Mouse (Mus musculus) CH12.LX (cell line): ENCODE results near the gene Nr5a2. TPM values are rescaled to one million over a fixed set of nuclear protein-coding genes. Genes with fewer than 3 reads are reported as not detected.

Experiments used
- DNase-seq: peaks from one replicate; pipeline ENCODE4 v3.0.0-alpha.2; 2013; ENCODE audit errors: extremely low read depth
- H3K27ac ChIP-seq: 2 replicates; pipeline ENCODE4 v1.5.1; 2012; ENCODE audit warnings: low read depth, mild to moderate bottlenecking, control low read depth, moderate library complexity; ENCODE audit not compliant: insufficient read depth
- H3K27me3 ChIP-seq: replicated peaks from 2 replicates; pipeline ENCODE3; 2012; ENCODE audit warnings: inconsistent platforms
- H3K36me3 ChIP-seq, 2 experiments: replicated peaks in 1 of 2; 2 replicates each; pipeline versions ENCODE3 to v1.6.1; 2012; ENCODE audit warnings: inconsistent platforms in 1 of 2, low read length in 1 of 2, mild to moderate bottlenecking in 1 of 2, mixed read lengths in 1 of 2, moderate library complexity in 1 of 2; ENCODE audit not compliant: control insufficient read depth in 1 of 2, insufficient read depth in 1 of 2
- H3K4me1 ChIP-seq, 2 experiments: 2 replicates each; pipeline ENCODE4 v1.6.1; 2012; ENCODE audit warnings: inconsistent platforms in 1 of 2, moderate library complexity in 1 of 2; ENCODE audit not compliant: insufficient read depth in 2 of 2, control insufficient read depth in 1 of 2
- H3K4me2 ChIP-seq: 2 replicates; pipeline ENCODE4 v1.6.1; 2012; ENCODE audit warnings: low read depth, mild to moderate bottlenecking, control low read depth; ENCODE audit not compliant: poor library complexity, insufficient read depth, severe bottlenecking
- H3K4me3 ChIP-seq, 3 experiments: fragments of 150-350 bp in 1 of 3; sonication (generic) in 1 of 3; replicated peaks in 1 of 3; 2 replicates each; pipeline versions ENCODE3 to v1.5.1; 2011 to 2012; ENCODE audit warnings: low read depth in 2 of 3, low read length in 2 of 3, mild to moderate bottlenecking in 2 of 3, moderate library complexity in 2 of 3, control low read depth in 1 of 3, improper control_type of control experiment in 1 of 3, inconsistent platforms in 1 of 3, mixed read lengths in 1 of 3; ENCODE audit not compliant: poor library complexity in 1 of 3
- H3K79me2 ChIP-seq: replicated peaks from 2 replicates; pipeline ENCODE4 v1.6.1; 2012; ENCODE audit warnings: mild to moderate bottlenecking, moderate library complexity; ENCODE audit not compliant: control insufficient read depth, poor library complexity, insufficient read depth, severe bottlenecking; ENCODE audit errors: extremely low read depth
- H3K9ac ChIP-seq: 2 replicates; pipeline ENCODE4 v1.6.1; 2012; ENCODE audit warnings: low read depth, mild to moderate bottlenecking, control low read depth, moderate library complexity; ENCODE audit not compliant: insufficient read depth
- H3K9me3 ChIP-seq: replicated peaks from 2 replicates; pipeline ENCODE3; 2012; ENCODE audit warnings: low read length, inconsistent platforms, mixed read lengths
- BHLHE40 ChIP-seq: IDR thresholded peaks from 2 replicates; pipeline ENCODE4 v1.6.1; 2011; ENCODE audit warnings: mild to moderate bottlenecking, low read depth, low read length, improper control_type of control experiment
- CHD2 ChIP-seq: IDR thresholded peaks from 2 replicates; pipeline ENCODE4 v1.6.1; 2011; ENCODE audit warnings: low read length, improper control_type of control experiment
- EP300 ChIP-seq: IDR thresholded peaks from 2 replicates; pipeline ENCODE4 v1.6.1; 2011; ENCODE audit warnings: low read length, improper control_type of control experiment
- ETS1 ChIP-seq: conservative IDR thresholded peaks from 2 replicates; pipeline ENCODE4 v1.6.1; 2012; ENCODE audit warnings: low read depth, mild to moderate bottlenecking, inconsistent platforms, low read length, improper control_type of control experiment, moderate library complexity
- GABPA ChIP-seq: IDR thresholded peaks from 2 replicates; pipeline ENCODE4 v1.6.1; 2012; ENCODE audit warnings: low read depth, low read length, improper control_type of control experiment, inconsistent platforms; ENCODE audit not compliant: insufficient replicate concordance
- IRF4 ChIP-seq: IDR thresholded peaks from 2 replicates; pipeline ENCODE4 v1.6.1; 2014; ENCODE audit warnings: low read depth, mild to moderate bottlenecking, inconsistent platforms, low read length, improper control_type of control experiment
- MAX ChIP-seq: IDR thresholded peaks from 2 replicates; pipeline ENCODE4 v1.6.1; 2011; ENCODE audit warnings: low read length, improper control_type of control experiment
- MYC ChIP-seq: IDR thresholded peaks from 2 replicates; pipeline ENCODE4 v1.6.1; 2011; ENCODE audit warnings: low read depth, mild to moderate bottlenecking, improper control_type of control experiment, low read length
- NELFE ChIP-seq: IDR thresholded peaks from 2 replicates; pipeline ENCODE4 v1.6.1; 2011; ENCODE audit warnings: low read depth, low read length, improper control_type of control experiment
- NRF1 ChIP-seq: IDR thresholded peaks from 2 replicates; pipeline ENCODE4 v1.6.1; 2014; ENCODE audit warnings: low read depth, mild to moderate bottlenecking, inconsistent platforms, low read length, improper control_type of control experiment, moderate library complexity
- PAX5 ChIP-seq: IDR thresholded peaks from 2 replicates; pipeline ENCODE4 v1.6.1; 2012; ENCODE audit warnings: low read length, inconsistent platforms, mixed read lengths
- POLR2AphosphoS2 ChIP-seq: IDR thresholded peaks from 2 replicates; pipeline ENCODE4 v1.6.1; 2011; ENCODE audit warnings: low read depth, low read length, improper control_type of control experiment
- RCOR1 ChIP-seq: conservative IDR thresholded peaks from 2 replicates; pipeline ENCODE4 v1.6.1; 2012; ENCODE audit warnings: low read depth, mild to moderate bottlenecking, inconsistent platforms, low read length, improper control_type of control experiment
- TCF12 ChIP-seq: IDR thresholded peaks from 2 replicates; pipeline ENCODE4 v1.6.1; 2014; ENCODE audit warnings: low read depth, mild to moderate bottlenecking, inconsistent platforms, low read length, improper control_type of control experiment
- ZC3H11A ChIP-seq: IDR thresholded peaks from 2 replicates; pipeline ENCODE4 v1.6.1; 2012; ENCODE audit warnings: low read depth, mild to moderate bottlenecking, inconsistent platforms, low read length, improper control_type of control experiment
- ZKSCAN1 ChIP-seq: IDR thresholded peaks from 2 replicates; pipeline ENCODE4 v1.6.1; 2012; ENCODE audit warnings: low read depth, inconsistent platforms, low read length, improper control_type of control experiment, borderline replicate concordance
- ZNF384 ChIP-seq: IDR thresholded peaks from 2 replicates; pipeline ENCODE4 v1.6.1; 2012; ENCODE audit warnings: low read depth, low read length, improper control_type of control experiment, inconsistent platforms
- dilution Hi-C: fragments of 300-500 bp; cut with MboI; formaldehyde crosslinking; loops from 2 replicates; pipeline ENCODE4 v1.14.3; 2020; ENCODE audit warnings: low sequenced_read_pairs; ENCODE audit not compliant: extremely low pct_unique_long_range_greater_than_20kb, extremely low pct_ligation_motif_present
- in situ Hi-C: fragments of 300-500 bp; cut with MboI; formaldehyde crosslinking; loops from 3 replicates; pipeline ENCODE4 v1.14.3; 2019; ENCODE audit warnings: low sequenced_read_pairs, low pct_ligation_motif_present, low pct_unique_long_range_greater_than_20kb, mixed read lengths
- polyA plus RNA-seq: library from polyadenylated mRNA; unstranded; fragments of >175 nt; gene quantifications from 2 replicates; pipeline ENCODE4 v1.2.1, GENCODE M21; 2012; ENCODE audit warnings: low read depth; ENCODE audit not compliant: insufficient read length
- total RNA-seq, 2 experiments: library from RNA; depleted of rRNA; stranded (reverse); fragments of 300-350 nt in 1 of 2; fragments of >200 nt in 1 of 2; gene quantifications; 2 replicates each; pipeline ENCODE4 v1.2.3; 2012 to 2014

The Nr5a2 gene
- total and polyA plus RNA-seq, 3 experiments = 0.47 to 1.3 (median 0.77) TPM

DNA sequence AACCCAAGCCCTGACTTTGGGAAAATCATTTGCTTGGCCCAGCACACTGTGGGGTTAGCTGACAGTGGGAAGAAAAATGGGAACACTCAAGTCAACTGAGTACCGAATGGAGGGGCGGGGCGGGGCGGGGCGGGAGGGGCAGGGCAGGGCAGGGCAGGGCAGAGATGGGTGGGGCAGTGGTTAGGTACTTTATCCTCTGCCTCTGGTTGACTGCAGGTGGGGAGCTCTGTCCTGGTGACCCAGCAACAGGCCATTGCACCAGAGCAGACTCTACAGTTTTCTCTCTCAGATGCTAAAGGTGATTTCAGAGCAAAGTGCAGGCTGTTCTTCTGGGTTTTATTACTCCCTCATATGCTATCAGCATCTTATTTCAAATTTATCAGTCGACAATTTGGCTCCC, 67.1 kb downstream of the Nr5a2 start:
- dilution Hi-C loops = no loop called here
- H3K4me2 ChIP-seq = no peak overlapping the region

DNA sequence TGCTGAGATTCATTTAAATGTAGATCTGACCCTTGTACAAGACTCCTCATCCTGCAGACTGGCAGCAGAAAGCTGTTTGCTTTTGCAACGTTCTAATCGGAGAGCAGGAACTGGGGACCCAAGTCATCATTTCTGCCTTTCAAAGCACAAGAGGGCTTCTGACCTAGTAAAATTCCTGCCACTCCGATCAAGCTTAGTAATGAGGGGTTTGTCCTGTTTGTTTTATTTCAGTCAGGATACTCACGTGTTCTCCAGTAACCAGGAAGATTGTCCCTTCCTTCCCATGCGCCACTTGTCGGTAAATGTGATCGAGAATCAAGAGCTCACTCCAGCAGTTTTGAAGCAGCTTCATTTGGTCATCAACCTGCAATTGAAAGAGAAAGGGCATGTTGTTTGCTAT, 69.8 kb downstream of the Nr5a2 start:
- dilution Hi-C loops = no loop called here
- no peak overlapping the region for H3K4me2 ChIP-seq
- no peaks in the 10 kb centered on the region for H3K36me3 ChIP-seq
- H3K27ac ChIP-seq = no peak overlapping the region
- peaks cover 3 to 68% of the 10 kb centered on the region in 2 experiments for H3K4me1 ChIP-seq
- no peaks in the 10 kb centered on the region for H3K27me3 ChIP-seq
- no peak for DNase-seq
- in situ Hi-C loops = no loop called here
- no peak overlapping the region for H3K9ac ChIP-seq
- no peaks in the 10 kb centered on the region for H3K79me2 ChIP-seq
- H3K9me3 ChIP-seq = no peaks in the 10 kb centered on the region
- TF ChIP-seq POLR2AphosphoS2 (no peak), PAX5 (no peak), TCF12 (no peak), IRF4 (no peak), ZNF384 (no peak), EP300 (no peak), MAX (no peak), NELFE (no peak), BHLHE40 (no peak), ZKSCAN1 (no peak), NRF1 (no peak), MYC (no peak)
- no peak overlapping the region for H3K4me3 ChIP-seq

More for the DNA sequence above, 67.1 kb downstream of the Nr5a2 start:
- Histone ChIP-seq H3K4me1 (peaks cover 8 to 63% of the 10 kb centered on the region in 2 experiments), H3K27ac (no peak overlapping the region), H3K27me3 (no peaks in the 10 kb centered on the region), H3K9me3 (no peaks in the 10 kb centered on the region), H3K4me3 (no peak overlapping the region), H3K36me3 (no peaks in the 10 kb centered on the region), H3K9ac (no peak overlapping the region)
- no peak for DNase-seq
- in situ Hi-C loops = no loop called here
- TF ChIP-seq NRF1 (no peak), CHD2 (no peak), RCOR1 (no peak), GABPA (no peak), ETS1 (no peak), ZC3H11A (no peak)
- TF ChIP-seq, all 38 proteins: peak for 0
- no peaks in the 10 kb centered on the region for H3K79me2 ChIP-seq
